Mouse (Mus musculus) forebrain, embryonic 11.5 days (tissue): ENCODE results near the gene Lnpep. TPM values are rescaled to one million over a fixed set of nuclear protein-coding genes. Genes with fewer than 3 reads are reported as not detected.
A peak's percentile ranks its signal among the peaks of the same experiment; 100 is the strongest.

Experiments used
- ATAC-seq: fragments of 200-750 bp; cut with Nextera tagmentation; replicated peaks from 2 replicates; pipeline ENCODE4 v1.8.0; 2017; ENCODE audit warnings: moderate TSS enrichment; ENCODE audit not compliant: low FRiP score
- DNase-seq: peaks from one replicate; pipeline ENCODE4 v3.0.0-alpha.2; 2017; ENCODE audit warnings: low spot score
- H3K27ac ChIP-seq: fragments of 300-500 bp; sonication (generic); 2 replicates; pipeline ENCODE4 v1.5.1; 2014; ENCODE audit warnings: low read depth, low read length
- H3K27me3 ChIP-seq: fragments of 300-500 bp; sonication (generic); 2 replicates; pipeline ENCODE4 v1.6.1; 2014; ENCODE audit warnings: mild to moderate bottlenecking, low read length, mixed read lengths; ENCODE audit not compliant: control insufficient read depth, insufficient read depth
- H3K36me3 ChIP-seq: fragments of 300-500 bp; sonication (generic); 2 replicates; pipeline ENCODE4 v1.6.1; 2014; ENCODE audit warnings: mild to moderate bottlenecking, low read length, moderate library complexity, mixed read lengths; ENCODE audit not compliant: control insufficient read depth, insufficient read depth
- H3K4me1 ChIP-seq: fragments of 300-500 bp; sonication (generic); replicated peaks from 2 replicates; pipeline ENCODE4 v1.6.1; 2014; ENCODE audit warnings: low read length, mixed read lengths; ENCODE audit not compliant: control insufficient read depth, insufficient read depth
- H3K4me2 ChIP-seq: fragments of 300-500 bp; sonication (generic); 2 replicates; pipeline ENCODE4 v1.6.1; 2014; ENCODE audit warnings: low read depth, mild to moderate bottlenecking, low read length, moderate library complexity, mixed read lengths; ENCODE audit not compliant: severe bottlenecking
- H3K4me3 ChIP-seq: fragments of 300-500 bp; sonication (generic); 2 replicates; pipeline ENCODE4 v1.5.1; 2014; ENCODE audit warnings: low read depth, low read length
- H3K9ac ChIP-seq: fragments of 300-500 bp; sonication (generic); 2 replicates; pipeline ENCODE4 v1.6.1; 2014; ENCODE audit warnings: low read length
- H3K9me3 ChIP-seq: fragments of 300-500 bp; sonication (generic); 2 replicates; pipeline ENCODE4 v1.6.1; 2016; ENCODE audit warnings: low read length, mixed read lengths; ENCODE audit not compliant: control insufficient read depth
- WGBS: fragments of 180-500 bp; shearing (Covaris S2); extraction: QIAGEN DNeasy Blood & Tissue Kit; methylation state at CpG from one replicate; pipeline ENCODE4 v1.1.7; 2014; 5-methylcytosine and 5-hydroxymethylcytosine counted together
- polyA plus RNA-seq: library from polyadenylated mRNA; unstranded; fragments of >200 nt; fragmentation: Nextera tagmentation; extraction: Ambion mirVana; gene quantifications from 2 replicates; pipeline ENCODE4 v1.2.1, GENCODE M21; 2014

The Lnpep gene
- polyA plus RNA-seq, result 7.0 and 8.5 TPM in 2 replicates

DNA sequence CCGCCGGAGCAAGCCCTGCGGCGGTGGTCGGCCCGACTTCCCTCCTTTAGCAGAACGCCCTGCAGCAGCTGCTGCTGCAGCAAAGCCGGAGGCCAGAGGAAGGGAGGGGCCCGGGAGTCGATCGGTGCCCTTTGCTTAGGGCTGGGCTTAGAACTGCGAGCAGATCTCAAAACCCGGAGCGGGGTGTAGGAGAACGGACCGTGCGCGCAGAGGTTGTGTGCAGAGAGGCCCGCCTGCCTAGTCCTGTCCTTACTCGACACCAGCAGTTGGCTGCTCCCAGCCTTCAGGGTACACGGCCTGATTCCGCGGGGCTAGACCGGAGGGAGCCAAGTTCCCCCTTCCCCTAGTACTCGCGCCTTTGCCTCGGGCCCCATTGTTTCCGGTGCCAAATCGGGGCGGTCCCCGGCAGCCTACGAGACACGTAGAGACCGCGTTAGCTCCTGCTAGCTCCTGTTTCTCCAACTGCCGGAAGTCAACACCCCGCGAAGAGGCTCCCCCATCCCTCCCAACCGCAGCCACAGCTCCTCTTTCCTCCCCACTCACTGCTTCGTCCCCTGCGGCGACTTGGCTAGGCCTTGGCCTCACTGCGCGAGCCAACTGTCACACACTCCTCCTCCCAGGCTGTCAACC lies at the start of gene Lnpep:
Lnpep (minus strand) TSS at position 94 of the 630 bp plus-strand sequence.
- H3K4me1 ChIP-seq, result peaks cover 3% of the 10 kb centered on the region; the same call in 1 of the 2 replicates
- WGBS, result under 1% methylated on average over 43 of the region's 44 CpGs
- H3K27me3 ChIP-seq, result no peaks in the 10 kb centered on the region
- no peaks in the 10 kb centered on the region for H3K9me3 ChIP-seq
- H3K36me3 ChIP-seq, result no peaks in the 10 kb centered on the region
- peak within 1 kb of the TSS; percentile 96 for H3K9ac ChIP-seq
- H3K4me2 ChIP-seq, result peak within 1 kb of the TSS; percentile 77
- peak; percentile 94 for DNase-seq
- H3K4me3 ChIP-seq, result peak within 1 kb of the TSS; percentile 72
- ATAC-seq, result peak; percentile 93
- peak within 1 kb of the TSS; percentile 100 for H3K27ac ChIP-seq

DNA sequence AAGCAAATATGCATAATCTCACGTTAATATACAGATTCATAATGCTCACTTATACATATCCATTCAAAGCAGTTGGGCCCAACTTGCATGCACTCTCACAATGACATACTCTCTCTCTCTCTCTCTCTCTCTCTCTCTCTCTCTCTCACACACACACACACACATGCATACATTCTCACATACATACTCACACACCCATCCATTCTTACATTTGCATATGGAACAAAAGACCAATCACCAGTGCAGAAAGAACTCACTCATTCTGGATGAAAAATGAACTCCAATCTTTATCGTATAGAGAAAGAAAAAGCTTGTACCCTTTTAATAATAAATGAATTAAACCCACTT lies 31.0 kb upstream of the Lnpep start:
- H3K27me3 ChIP-seq, result no peaks in the 10 kb centered on the region
- H3K4me2 ChIP-seq, result no peak overlapping the region
- no peak overlapping the region for H3K9ac ChIP-seq
- no peaks in the 10 kb centered on the region for H3K36me3 ChIP-seq
- ATAC-seq, result peak; percentile 51; the same call in 1 of the 2 replicates
- no peak for DNase-seq
- H3K4me3 ChIP-seq, result no peak overlapping the region
- no peaks in the 10 kb centered on the region for H3K9me3 ChIP-seq
- H3K27ac ChIP-seq, result no peak overlapping the region
- H3K4me1 ChIP-seq, result 0 out of 2 replicates have a peak, but pooled peaks cover 4% of the 10 kb centered on the region
- WGBS, result 32% methylated on average over 2 of the region's 2 CpGs

DNA sequence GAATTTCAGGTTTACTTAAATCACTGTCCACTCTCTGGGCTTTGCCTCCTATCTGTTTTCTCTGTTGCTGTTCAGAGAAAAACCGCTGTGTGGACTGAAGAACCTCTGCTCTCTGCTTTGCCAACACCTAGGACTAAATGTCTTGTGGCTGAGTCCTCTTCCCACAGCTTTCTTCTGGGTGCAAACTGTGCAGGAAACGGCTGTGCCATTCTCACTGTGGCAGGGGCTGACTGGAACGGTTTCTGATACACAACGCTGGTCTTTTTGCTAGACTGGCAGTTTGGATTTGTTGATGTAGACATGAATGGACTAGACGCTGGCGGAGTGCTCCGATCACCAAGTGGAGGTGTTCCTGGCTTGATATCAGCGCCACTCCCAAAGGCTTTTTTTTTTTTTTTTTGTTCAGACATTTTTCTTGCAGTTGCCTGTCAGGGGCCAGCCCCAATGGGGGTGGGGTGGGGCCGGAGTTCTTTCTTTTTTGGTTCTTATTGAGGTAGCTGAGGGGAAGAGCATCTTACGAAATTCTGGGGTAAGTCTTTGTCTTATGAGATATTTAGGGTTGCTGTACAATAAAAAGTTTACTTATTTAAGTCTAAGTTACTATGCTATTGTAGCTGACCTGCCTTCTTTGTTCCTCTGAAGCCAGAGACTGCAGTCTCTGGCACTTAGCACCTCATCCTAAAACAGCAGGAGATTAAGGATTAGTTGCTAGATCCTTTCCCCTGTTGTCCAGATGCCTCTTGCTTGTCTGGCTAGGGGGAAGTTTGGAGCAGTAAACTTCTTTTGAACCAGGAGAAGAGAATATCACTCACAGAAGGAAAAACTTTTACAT lies 30.4 kb upstream of the Lnpep start:
- peak; percentile 46; the same call in 1 of the 2 replicates for ATAC-seq
- peak overlapping the region; percentile 32; the same call in 1 of the 2 replicates for H3K4me2 ChIP-seq
- no peak overlapping the region for H3K9ac ChIP-seq
- H3K9me3 ChIP-seq, result no peaks in the 10 kb centered on the region
- H3K27ac ChIP-seq, result no peak overlapping the region
- H3K4me3 ChIP-seq, result no peak overlapping the region
- H3K4me1 ChIP-seq, result 0 out of 2 replicates have a peak, but pooled peaks cover 4% of the 10 kb centered on the region
- 15% methylated on average over 10 of the region's 10 CpGs for WGBS
- H3K36me3 ChIP-seq, result no peaks in the 10 kb centered on the region
- peak; percentile 48 for DNase-seq
- H3K27me3 ChIP-seq, result no peaks in the 10 kb centered on the region

DNA sequence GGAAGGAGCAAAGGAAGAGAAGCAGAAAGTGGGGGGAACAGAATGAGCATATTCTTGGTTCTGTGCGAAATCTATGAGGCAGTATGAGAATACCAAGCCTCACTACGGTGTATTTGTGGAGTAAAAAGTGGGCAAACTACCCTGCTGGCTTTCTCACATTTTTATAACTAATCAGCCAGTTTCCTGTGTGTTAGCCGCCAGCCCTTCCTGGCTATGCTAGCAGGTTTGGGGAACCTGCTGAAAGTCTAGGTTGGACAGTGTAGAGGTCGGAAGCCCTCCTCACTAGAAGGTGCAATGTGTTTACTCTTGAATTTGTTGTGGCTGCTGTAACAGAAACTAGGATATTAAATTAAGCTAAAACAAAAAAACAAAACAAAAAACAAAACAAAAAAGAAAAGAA lies 27.7 kb upstream of the Lnpep start:
- no peaks in the 10 kb centered on the region for H3K36me3 ChIP-seq
- H3K9me3 ChIP-seq, result no peaks in the 10 kb centered on the region
- 89% methylated on average over 4 of the region's 4 CpGs for WGBS
- no peak overlapping the region for H3K9ac ChIP-seq
- H3K4me1 ChIP-seq, result 0 out of 2 replicates have a peak, but pooled peaks cover 4% of the 10 kb centered on the region
- no peaks in the 10 kb centered on the region for H3K27me3 ChIP-seq
- H3K4me3 ChIP-seq, result no peak overlapping the region
- DNase-seq (no peak), ATAC-seq (no peak)
- no peak overlapping the region for H3K27ac ChIP-seq
- H3K4me2 ChIP-seq, result no peak overlapping the region

DNA sequence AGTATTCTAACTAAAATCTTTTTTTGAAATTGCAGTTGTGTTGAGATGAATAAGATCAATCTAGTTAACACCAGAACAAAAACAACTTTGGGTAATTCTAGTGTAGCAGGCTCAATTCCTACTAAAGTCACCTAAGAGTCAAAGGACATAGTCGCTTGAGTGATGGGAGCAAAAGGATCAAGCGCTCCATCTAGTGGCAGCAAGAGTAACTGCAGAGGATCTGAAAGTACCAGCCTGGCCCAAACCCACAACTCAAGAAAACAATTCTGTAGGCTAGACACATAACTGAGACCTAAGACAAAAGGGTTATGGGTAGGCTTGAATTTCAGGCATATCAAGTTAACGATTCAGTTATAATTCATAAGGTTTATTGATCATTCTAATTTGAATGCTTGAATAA lies 20.9 kb upstream of the Lnpep start:
- Histone ChIP-seq H3K9ac (no peak overlapping the region), H3K9me3 (no peaks in the 10 kb centered on the region), H3K27ac (no peak overlapping the region), H3K4me1 (no peaks in the 10 kb centered on the region), H3K36me3 (no peaks in the 10 kb centered on the region), H3K4me3 (no peak overlapping the region), H3K27me3 (no peaks in the 10 kb centered on the region), H3K4me2 (no peak overlapping the region)
- DNase-seq (peak; percentile 65), ATAC-seq (peak; percentile 62)
- WGBS, result 3% methylated on average over 3 of the region's 3 CpGs

DNA sequence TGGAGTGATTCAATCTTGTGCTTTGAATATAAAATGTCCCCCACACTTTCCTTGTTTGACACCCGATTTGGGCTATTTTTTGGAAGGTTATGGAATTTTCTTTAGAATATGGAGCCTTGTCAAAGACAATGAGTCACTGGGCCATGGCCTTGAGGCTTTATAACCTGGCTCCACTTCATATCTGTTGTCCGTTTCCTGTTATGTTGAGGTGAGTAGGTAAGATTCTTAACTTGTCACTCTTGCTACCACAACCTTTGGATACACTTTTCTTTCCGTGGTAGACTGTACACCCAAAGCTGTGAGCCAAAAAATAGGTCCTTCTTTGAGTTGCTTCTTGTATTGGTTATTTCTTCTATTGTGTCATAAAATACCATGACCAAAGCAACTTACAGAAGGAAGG lies 12.5 kb upstream of the Lnpep start:
- Histone ChIP-seq H3K9ac (no peak overlapping the region), H3K4me3 (no peak overlapping the region), H3K4me2 (no peak overlapping the region), H3K27me3 (no peaks in the 10 kb centered on the region), H3K36me3 (no peaks in the 10 kb centered on the region), H3K4me1 (no peaks in the 10 kb centered on the region), H3K9me3 (no peaks in the 10 kb centered on the region), H3K27ac (no peak overlapping the region)
- no peak for DNase-seq
- no peak for ATAC-seq
- 77% methylated on average over 3 of the region's 3 CpGs for WGBS

DNA sequence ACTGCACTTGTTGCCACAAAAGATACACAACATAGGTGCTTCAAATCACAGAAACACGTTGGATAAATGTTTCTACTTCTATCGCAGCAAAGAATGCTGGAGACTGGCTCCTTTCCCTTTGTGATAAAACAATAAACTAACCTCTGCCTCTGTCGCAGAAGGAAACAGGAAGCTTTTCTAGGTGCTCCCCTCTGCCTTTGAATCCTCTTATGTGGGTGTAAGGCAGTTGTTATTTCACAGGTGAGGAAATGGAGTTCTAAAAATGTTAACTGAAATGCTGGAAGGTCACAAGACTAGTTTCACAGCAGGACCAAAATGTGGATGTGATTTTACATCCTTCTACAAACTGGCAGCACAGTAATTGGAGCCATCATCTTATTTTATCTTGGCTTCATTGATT lies 11.3 kb upstream of the Lnpep start:
- no peaks in the 10 kb centered on the region for H3K27me3 ChIP-seq
- WGBS, result 47% methylated on average over 3 of the region's 3 CpGs
- H3K9ac ChIP-seq, result no peak overlapping the region
- H3K4me3 ChIP-seq, result no peak overlapping the region
- no peaks in the 10 kb centered on the region for H3K9me3 ChIP-seq
- no peak overlapping the region for H3K4me2 ChIP-seq
- no peaks in the 10 kb centered on the region for H3K36me3 ChIP-seq
- ATAC-seq (no peak), DNase-seq (no peak)
- no peaks in the 10 kb centered on the region for H3K4me1 ChIP-seq
- H3K27ac ChIP-seq, result no peak overlapping the region

DNA sequence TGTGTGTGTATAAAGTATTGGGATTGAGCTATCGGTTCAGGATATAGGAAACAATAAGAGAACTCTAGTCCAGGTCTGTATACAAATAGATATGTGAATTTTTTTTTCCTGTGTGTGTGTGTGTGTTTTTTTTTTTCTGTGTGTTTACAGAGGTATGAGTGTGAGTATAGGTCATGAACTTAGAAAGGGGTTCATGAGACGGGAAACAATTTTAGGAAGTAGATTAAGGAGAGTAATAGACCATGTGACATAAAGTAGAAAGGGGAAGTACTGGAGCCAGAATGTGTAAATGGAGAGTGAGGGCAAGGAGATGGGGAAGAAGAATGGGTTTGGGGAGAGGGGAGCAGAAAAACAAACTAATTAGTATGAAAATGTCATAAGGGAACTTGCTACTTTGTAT lies 9.2 kb upstream of the Lnpep start:
- H3K27me3 ChIP-seq, result no peaks in the 10 kb centered on the region
- no peaks in the 10 kb centered on the region for H3K4me1 ChIP-seq
- no peak overlapping the region for H3K4me2 ChIP-seq
- no peaks in the 10 kb centered on the region for H3K9me3 ChIP-seq
- H3K27ac ChIP-seq, result no peak overlapping the region
- H3K4me3 ChIP-seq, result no peak overlapping the region
- H3K9ac ChIP-seq, result no peak overlapping the region
- DNase-seq (no peak), ATAC-seq (no peak)
- 95% methylated on average over 2 of the region's 2 CpGs for WGBS
- no peaks in the 10 kb centered on the region for H3K36me3 ChIP-seq
